Mouse (Mus musculus): ENCODE measurements at regions not wholly inside any gene's neighbourhood (a gene's known extent, or its start where the extent isn't known, plus 50 kb on each side); places are given as distances from the start of the nearest gene placed in this dataset.

GRCm38 (mm10) chr12:25358846-25359525 is 262.0 kb upstream of the Id2 start:
- ATAC-seq (replicated peaks; ENCODE audit: insufficient number of reproducible peaks, insufficient read depth, low FRiP score, low read depth), result no peak
- Histone ChIP-seq H3K27me3 (no peaks in the 10 kb centered on the region), H3K27ac (no peak overlapping the region), H3K36me3 (no peaks in the 10 kb centered on the region), H3K9ac (no peak overlapping the region), H3K9me3 (replicated peaks) (no peaks in the 10 kb centered on the region), H3K4me1 (replicated peaks) (no peaks in the 10 kb centered on the region; the same call in 1 of the 2 replicates), H3K4me3 (no peak overlapping the region), H3K4me2 (no peak overlapping the region)
- 87% methylated on average over 8 of the region's 8 CpGs for WGBS

DNA sequence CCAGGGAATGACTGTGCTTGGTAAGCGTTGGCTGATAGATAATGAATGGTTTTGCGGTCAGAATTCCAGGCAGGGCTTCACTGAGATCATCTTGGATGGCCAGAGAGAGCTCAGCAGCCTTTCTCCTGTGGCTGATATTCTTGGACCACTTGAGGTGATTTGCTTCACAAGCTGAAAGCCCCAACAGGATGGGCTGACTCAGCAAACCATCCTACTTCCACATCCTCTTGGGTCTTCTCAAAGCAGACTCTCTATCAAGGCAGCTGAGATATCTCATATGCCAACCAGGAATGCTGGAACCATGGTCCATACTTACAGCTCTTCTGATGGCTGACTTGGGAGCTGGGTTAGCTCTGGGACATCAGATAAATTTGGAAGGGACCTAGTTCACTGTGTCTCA is 259.8 kb upstream of the Id2 start:
- Histone ChIP-seq H3K27ac (no peak overlapping the region), H3K4me1 (replicated peaks) (no peaks in the 10 kb centered on the region), H3K27me3 (no peaks in the 10 kb centered on the region), H3K9ac (no peak overlapping the region), H3K36me3 (no peaks in the 10 kb centered on the region), H3K9me3 (replicated peaks) (no peaks in the 10 kb centered on the region), H3K4me3 (no peak overlapping the region), H3K4me2 (no peak overlapping the region)
- no peak for ATAC-seq (replicated peaks; ENCODE audit: insufficient number of reproducible peaks, insufficient read depth, low FRiP score, low read depth)
- 47% methylated on average over 2 of the region's 2 CpGs for WGBS

DNA sequence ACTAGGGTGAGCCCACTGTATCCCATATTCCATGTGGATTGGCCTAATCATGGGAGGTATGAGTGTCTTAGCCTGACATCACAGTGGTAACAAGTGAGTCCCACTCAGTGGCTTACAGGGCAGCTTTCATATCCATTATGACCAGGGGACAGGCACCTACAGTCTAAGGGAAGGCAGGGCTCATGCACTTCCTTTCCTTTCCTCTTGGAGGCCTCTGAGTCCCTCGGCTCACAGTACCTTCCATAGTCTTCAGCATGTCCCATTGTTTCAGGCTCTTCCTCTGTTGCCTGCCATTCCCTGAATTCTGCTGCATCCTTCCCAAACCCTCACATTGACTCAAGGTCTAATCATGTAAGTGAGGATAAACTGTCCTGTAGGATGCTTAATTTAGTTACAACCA is 258.3 kb upstream of the Id2 start:
- H3K4me1 ChIP-seq (replicated peaks), result no peaks in the 10 kb centered on the region
- no peaks in the 10 kb centered on the region for H3K9me3 ChIP-seq (replicated peaks)
- H3K36me3 ChIP-seq, result no peaks in the 10 kb centered on the region
- H3K4me2 ChIP-seq, result no peak overlapping the region
- H3K9ac ChIP-seq, result no peak overlapping the region
- H3K27ac ChIP-seq, result no peak overlapping the region
- no peak overlapping the region for H3K4me3 ChIP-seq
- WGBS, result 60% methylated on average over 1 of the region's 1 CpGs
- ATAC-seq (replicated peaks; ENCODE audit: insufficient number of reproducible peaks, insufficient read depth, low FRiP score, low read depth), result no peak
- no peaks in the 10 kb centered on the region for H3K27me3 ChIP-seq

GRCm38 (mm10) chr12:25353402-25353896 is 256.5 kb upstream of the Id2 start:
- H3K4me3 ChIP-seq, result no peak overlapping the region
- H3K4me1 ChIP-seq (replicated peaks), result no peaks in the 10 kb centered on the region
- H3K9ac ChIP-seq, result no peak overlapping the region
- H3K27ac ChIP-seq, result no peak overlapping the region
- H3K27me3 ChIP-seq, result no peaks in the 10 kb centered on the region
- H3K9me3 ChIP-seq (replicated peaks), result no peaks in the 10 kb centered on the region
- H3K4me2 ChIP-seq, result no peak overlapping the region
- no peaks in the 10 kb centered on the region for H3K36me3 ChIP-seq
- no peak for ATAC-seq (replicated peaks; ENCODE audit: insufficient number of reproducible peaks, insufficient read depth, low FRiP score, low read depth)
- WGBS, result 89% methylated on average over 10 of the region's 10 CpGs

DNA sequence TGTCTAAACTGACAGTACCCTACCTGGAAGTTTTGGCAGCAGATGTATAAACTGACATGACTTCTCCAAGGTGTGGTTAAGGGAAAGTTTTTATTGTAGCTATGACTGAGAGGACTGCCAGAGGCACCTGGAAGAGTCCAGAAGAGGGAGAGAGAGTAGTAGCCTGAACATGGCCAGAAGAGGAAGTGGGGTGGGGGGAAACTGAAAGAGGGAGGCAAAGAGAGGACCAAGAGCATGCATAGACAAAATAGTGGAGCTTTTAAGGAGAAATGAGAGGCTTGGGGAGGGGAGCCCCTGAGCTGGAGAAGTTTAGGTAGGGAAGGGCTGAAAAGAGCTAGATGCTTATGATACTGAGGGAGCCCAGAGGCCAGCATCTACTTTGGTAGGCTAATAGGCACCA is 255.2 kb upstream of the Id2 start:
- no peak overlapping the region for H3K4me2 ChIP-seq
- no peak overlapping the region for H3K4me3 ChIP-seq
- no peak overlapping the region for H3K9ac ChIP-seq
- no peaks in the 10 kb centered on the region for H3K9me3 ChIP-seq (replicated peaks)
- no peak for ATAC-seq (replicated peaks; ENCODE audit: insufficient number of reproducible peaks, insufficient read depth, low FRiP score, low read depth)
- no peaks in the 10 kb centered on the region for H3K36me3 ChIP-seq
- no peaks in the 10 kb centered on the region for H3K4me1 ChIP-seq (replicated peaks)
- no peak overlapping the region for H3K27ac ChIP-seq
- no peaks in the 10 kb centered on the region for H3K27me3 ChIP-seq

- no peaks in the 10 kb centered on the region for H3K36me3 ChIP-seq
- no peaks in the 10 kb centered on the region for H3K9me3 ChIP-seq (replicated peaks)
- no peaks in the 10 kb centered on the region for H3K27me3 ChIP-seq
- H3K27ac ChIP-seq, result no peak overlapping the region
- H3K9ac ChIP-seq, result no peak overlapping the region
- no peak overlapping the region for H3K4me2 ChIP-seq
- WGBS, result 82% methylated on average over 17 of the region's 17 CpGs
- H3K4me3 ChIP-seq, result no peak overlapping the region
- H3K4me1 ChIP-seq (replicated peaks), result no peaks in the 10 kb centered on the region
- ATAC-seq (replicated peaks; ENCODE audit: insufficient number of reproducible peaks, insufficient read depth, low FRiP score, low read depth), result no peak
Observed at GRCm38 (mm10) chr12:25344354-25344753, 247.4 kb upstream of the Id2 start.

GRCm38 (mm10) chr12:25338771-25339170 is 241.8 kb upstream of the Id2 start:
- ATAC-seq (replicated peaks; ENCODE audit: insufficient number of reproducible peaks, insufficient read depth, low FRiP score, low read depth), result no peak

GRCm38 (mm10) chr12:25335930-25336329 is 239.0 kb upstream of the Id2 start:
- Histone ChIP-seq H3K9ac (no peak overlapping the region), H3K9me3 (replicated peaks) (no peaks in the 10 kb centered on the region), H3K36me3 (no peaks in the 10 kb centered on the region), H3K27ac (no peak overlapping the region), H3K4me1 (replicated peaks) (no peaks in the 10 kb centered on the region; the same call in 1 of the 2 replicates), H3K4me2 (no peak overlapping the region), H3K27me3 (no peaks in the 10 kb centered on the region), H3K4me3 (no peak overlapping the region)
- no peak for ATAC-seq (replicated peaks; ENCODE audit: insufficient number of reproducible peaks, insufficient read depth, low FRiP score, low read depth)
- WGBS, result 70% methylated on average over 2 of the region's 2 CpGs

More at GRCm38 (mm10) chr12:25338771-25339170, 241.8 kb upstream of the Id2 start:
- WGBS, result 66% methylated on average over 1 of the region's 1 CpGs
- no peaks in the 10 kb centered on the region for H3K27me3 ChIP-seq
- H3K4me2 ChIP-seq, result no peak overlapping the region
- H3K4me3 ChIP-seq, result no peak overlapping the region
- no peak overlapping the region for H3K27ac ChIP-seq
- no peaks in the 10 kb centered on the region; the same call in 1 of the 2 replicates for H3K4me1 ChIP-seq (replicated peaks)
- no peaks in the 10 kb centered on the region for H3K36me3 ChIP-seq
- no peaks in the 10 kb centered on the region for H3K9me3 ChIP-seq (replicated peaks)
- H3K9ac ChIP-seq, result no peak overlapping the region

- H3K27ac ChIP-seq, result no peak overlapping the region
- no peak for ATAC-seq (replicated peaks; ENCODE audit: insufficient number of reproducible peaks, insufficient read depth, low FRiP score, low read depth)
- WGBS, result 80% methylated on average over 5 of the region's 5 CpGs
Observed at GRCm38 (mm10) chr12:25335069-25335468, 238.1 kb upstream of the Id2 start.

GRCm38 (mm10) chr12:25332384-25333035 is 235.6 kb upstream of the Id2 start:
- no peak overlapping the region for H3K27ac ChIP-seq
- no peaks in the 10 kb centered on the region for H3K9me3 ChIP-seq (replicated peaks)
- peaks cover 20% of the 10 kb centered on the region for H3K4me1 ChIP-seq (replicated peaks)
- WGBS, result 86% methylated on average over 11 of the region's 11 CpGs
- no peaks in the 10 kb centered on the region for H3K36me3 ChIP-seq
- no peak for ATAC-seq (replicated peaks; ENCODE audit: insufficient number of reproducible peaks, insufficient read depth, low FRiP score, low read depth)
- H3K9ac ChIP-seq, result no peak overlapping the region
- H3K4me2 ChIP-seq, result no peak overlapping the region
- H3K27me3 ChIP-seq, result no peaks in the 10 kb centered on the region
- no peak overlapping the region for H3K4me3 ChIP-seq

More at GRCm38 (mm10) chr12:25335069-25335468, 238.1 kb upstream of the Id2 start:
- Histone ChIP-seq H3K4me2 (no peak overlapping the region), H3K9ac (no peak overlapping the region), H3K4me3 (no peak overlapping the region), H3K36me3 (no peaks in the 10 kb centered on the region), H3K9me3 (replicated peaks) (no peaks in the 10 kb centered on the region), H3K4me1 (replicated peaks) (peaks cover 6% of the 10 kb centered on the region), H3K27me3 (no peaks in the 10 kb centered on the region)

- ATAC-seq (replicated peaks; ENCODE audit: insufficient number of reproducible peaks, insufficient read depth, low FRiP score, low read depth), result peak; percentile 91
- H3K9ac ChIP-seq, result no peak overlapping the region
- H3K27ac ChIP-seq, result peak overlapping the region; percentile 81
- no peaks in the 10 kb centered on the region for H3K9me3 ChIP-seq (replicated peaks)
- H3K27me3 ChIP-seq, result no peaks in the 10 kb centered on the region
- WGBS, result 21% methylated on average over 5 of the region's 5 CpGs
- H3K36me3 ChIP-seq, result no peaks in the 10 kb centered on the region
- no peak overlapping the region for H3K4me3 ChIP-seq
- peaks cover 20% of the 10 kb centered on the region for H3K4me1 ChIP-seq (replicated peaks)
- no peak overlapping the region for H3K4me2 ChIP-seq
Observed at GRCm38 (mm10) chr12:25330004-25330708, 233.2 kb upstream of the Id2 start.
